Mouse (Mus musculus): ENCODE data around the gene Rbbp5. TPM values are rescaled to one million over a fixed set of nuclear protein-coding genes. Genes with fewer than 3 reads are reported as not detected.

The Rbbp5 gene
- polyA plus RNA-seq, 1 experiment, result 3.3 TPM

GRCm38 (mm10) chr1:132481619-132482018 lies 4.5 kb downstream of the Rbbp5 start:
- TF ChIP-seq GATA1 (IDR thresholded peaks at IDR 0.05; ENCODE audit: borderline replicate concordance, low read length), result no peak
- TF ChIP-seq FLI1 (IDR thresholded peaks at IDR 0.05; ENCODE audit: low read length), result no peak
- no peak overlapping the region for H3K4me3 ChIP-seq (replicated peaks)
- peaks cover 35% of the 10 kb centered on the region for H3K36me3 ChIP-seq (replicated peaks; ENCODE audit: low read length)

GRCm38 (mm10) chr1:132483234-132483633 lies 6.1 kb downstream of the Rbbp5 start:
- no peaks in the 10 kb centered on the region for H3K9me3 ChIP-seq
- TF ChIP-seq GATA1 (IDR thresholded peaks at IDR 0.05; ENCODE audit: borderline replicate concordance, low read length) (no peak), FLI1 (IDR thresholded peaks at IDR 0.05; ENCODE audit: low read length) (no peak)
- H3K27me3 ChIP-seq (replicated peaks), result no peaks in the 10 kb centered on the region
- H3K4me1 ChIP-seq, result peaks cover 42% of the 10 kb centered on the region
- no peak overlapping the region for H3K4me3 ChIP-seq (replicated peaks)
- peaks cover 51% of the 10 kb centered on the region for H3K36me3 ChIP-seq (replicated peaks; ENCODE audit: low read length)

More at GRCm38 (mm10) chr1:132481619-132482018, 4.5 kb downstream of the Rbbp5 start:
- Histone ChIP-seq H3K9me3 (no peaks in the 10 kb centered on the region), H3K4me1 (peaks cover 47% of the 10 kb centered on the region), H3K27me3 (replicated peaks) (no peaks in the 10 kb centered on the region)

GRCm38 (mm10) chr1:132483759-132484158 lies 6.6 kb downstream of the Rbbp5 start:
- TF ChIP-seq GATA1 (IDR thresholded peaks at IDR 0.05; ENCODE audit: borderline replicate concordance, low read length) (no peak), FLI1 (IDR thresholded peaks at IDR 0.05; ENCODE audit: low read length) (no peak)
- no peaks in the 10 kb centered on the region for H3K9me3 ChIP-seq
- no peaks in the 10 kb centered on the region for H3K27me3 ChIP-seq (replicated peaks)
- peaks cover 37% of the 10 kb centered on the region for H3K4me1 ChIP-seq
- H3K4me3 ChIP-seq (replicated peaks), result no peak overlapping the region
- peaks cover 56% of the 10 kb centered on the region for H3K36me3 ChIP-seq (replicated peaks; ENCODE audit: low read length)

GRCm38 (mm10) chr1:132500535-132500934 lies 23.4 kb downstream of the Rbbp5 start:
- H3K27me3 ChIP-seq (replicated peaks), result no peaks in the 10 kb centered on the region
- no peak overlapping the region for H3K4me3 ChIP-seq (replicated peaks)
- no peaks in the 10 kb centered on the region for H3K9me3 ChIP-seq

GRCm38 (mm10) chr1:132505155-132505554 lies 28.0 kb downstream of the Rbbp5 start:
- H3K4me1 ChIP-seq, result no peaks in the 10 kb centered on the region
- TF ChIP-seq FLI1 (IDR thresholded peaks at IDR 0.05; ENCODE audit: low read length), result no peak
- no peak for TF ChIP-seq GATA1 (IDR thresholded peaks at IDR 0.05; ENCODE audit: borderline replicate concordance, low read length)
- peaks cover 93% of the 10 kb centered on the region for H3K36me3 ChIP-seq (replicated peaks; ENCODE audit: low read length)

More at GRCm38 (mm10) chr1:132500535-132500934, 23.4 kb downstream of the Rbbp5 start:
- TF ChIP-seq FLI1 (IDR thresholded peaks at IDR 0.05; ENCODE audit: low read length), result no peak
- no peak for TF ChIP-seq GATA1 (IDR thresholded peaks at IDR 0.05; ENCODE audit: borderline replicate concordance, low read length)
- peaks cover 97% of the 10 kb centered on the region for H3K36me3 ChIP-seq (replicated peaks; ENCODE audit: low read length)
- peaks cover 5% of the 10 kb centered on the region; the same call in 1 of the 2 replicates for H3K4me1 ChIP-seq

GRCm38 (mm10) chr1:132506058-132506457 lies 28.9 kb downstream of the Rbbp5 start, which contains the start of gene Tmem81:
TSS of gene Tmem81 (plus strand) at chr1:132506230.
- no peaks in the 10 kb centered on the region for H3K4me1 ChIP-seq
- no peak within 1 kb of the TSS for H3K4me3 ChIP-seq (replicated peaks)
- peaks cover 84% of the 10 kb centered on the region for H3K36me3 ChIP-seq (replicated peaks; ENCODE audit: low read length)
- TF ChIP-seq GATA1 (IDR thresholded peaks at IDR 0.05; ENCODE audit: borderline replicate concordance, low read length) (no peak), FLI1 (IDR thresholded peaks at IDR 0.05; ENCODE audit: low read length) (no peak)
- H3K9me3 ChIP-seq, result no peaks in the 10 kb centered on the region
- H3K27me3 ChIP-seq (replicated peaks), result no peaks in the 10 kb centered on the region

More at GRCm38 (mm10) chr1:132505155-132505554, 28.0 kb downstream of the Rbbp5 start:
- H3K9me3 ChIP-seq, result no peaks in the 10 kb centered on the region
- no peak overlapping the region for H3K4me3 ChIP-seq (replicated peaks)
- no peaks in the 10 kb centered on the region for H3K27me3 ChIP-seq (replicated peaks)

- peaks cover 78% of the 10 kb centered on the region for H3K36me3 ChIP-seq (replicated peaks; ENCODE audit: low read length)
- no peak overlapping the region for H3K4me3 ChIP-seq (replicated peaks)
- no peaks in the 10 kb centered on the region for H3K9me3 ChIP-seq
- peaks cover 2% of the 10 kb centered on the region for H3K27me3 ChIP-seq (replicated peaks)
- no peaks in the 10 kb centered on the region for H3K4me1 ChIP-seq
- TF ChIP-seq FLI1 (IDR thresholded peaks at IDR 0.05; ENCODE audit: low read length) (no peak), GATA1 (IDR thresholded peaks at IDR 0.05; ENCODE audit: borderline replicate concordance, low read length) (no peak)
Measured at GRCm38 (mm10) chr1:132506656-132507055, 29.5 kb downstream of the Rbbp5 start.

GRCm38 (mm10) chr1:132509771-132510170 lies 32.6 kb downstream of the Rbbp5 start:
- peaks cover 25% of the 10 kb centered on the region for H3K27me3 ChIP-seq (replicated peaks)
- H3K4me3 ChIP-seq (replicated peaks), result no peak overlapping the region
- no peaks in the 10 kb centered on the region for H3K4me1 ChIP-seq
- no peaks in the 10 kb centered on the region for H3K9me3 ChIP-seq
- no peak for TF ChIP-seq GATA1 (IDR thresholded peaks at IDR 0.05; ENCODE audit: borderline replicate concordance, low read length)
- TF ChIP-seq FLI1 (IDR thresholded peaks at IDR 0.05; ENCODE audit: low read length), result no peak
- H3K36me3 ChIP-seq (replicated peaks; ENCODE audit: low read length), result peaks cover 48% of the 10 kb centered on the region

- H3K4me1 ChIP-seq, result no peaks in the 10 kb centered on the region
- H3K9me3 ChIP-seq, result no peaks in the 10 kb centered on the region
- H3K27me3 ChIP-seq (replicated peaks), result peaks cover 42% of the 10 kb centered on the region
- no peak overlapping the region for H3K4me3 ChIP-seq (replicated peaks)
- TF ChIP-seq GATA1 (IDR thresholded peaks at IDR 0.05; ENCODE audit: borderline replicate concordance, low read length), result no peak
- no peak for TF ChIP-seq FLI1 (IDR thresholded peaks at IDR 0.05; ENCODE audit: low read length)
- H3K36me3 ChIP-seq (replicated peaks; ENCODE audit: low read length), result peaks cover 30% of the 10 kb centered on the region
Measured at GRCm38 (mm10) chr1:132511521-132511920, 34.4 kb downstream of the Rbbp5 start.

- peaks cover 24% of the 10 kb centered on the region for H3K36me3 ChIP-seq (replicated peaks; ENCODE audit: low read length)
- peaks cover 47% of the 10 kb centered on the region for H3K27me3 ChIP-seq (replicated peaks)
- H3K9me3 ChIP-seq, result no peaks in the 10 kb centered on the region
- TF ChIP-seq FLI1 (IDR thresholded peaks at IDR 0.05; ENCODE audit: low read length) (no peak), GATA1 (IDR thresholded peaks at IDR 0.05; ENCODE audit: borderline replicate concordance, low read length) (no peak)
- no peak overlapping the region for H3K4me3 ChIP-seq (replicated peaks)
- no peaks in the 10 kb centered on the region for H3K4me1 ChIP-seq
Measured at GRCm38 (mm10) chr1:132512106-132512505, 34.9 kb downstream of the Rbbp5 start.
